Mouse (Mus musculus) hindbrain, embryonic 13.5 days (tissue): ENCODE measurements around the gene Ppp1r13l. TPM values are rescaled to one million over a fixed set of nuclear protein-coding genes. Genes with fewer than 3 reads are reported as not detected.
A peak's percentile ranks its signal among the peaks of the same experiment; 100 is the strongest.

Experiments used
- ATAC-seq: fragments of 200-750 bp; cut with Nextera tagmentation; 2 replicates; pipeline ENCODE4 v1.8.0; 2017; ENCODE audit warnings: moderate TSS enrichment; ENCODE audit not compliant: low FRiP score
- H3K27ac ChIP-seq: fragments of 300-500 bp; sonication (generic); 2 replicates; pipeline ENCODE4 v1.5.1; 2015; ENCODE audit warnings: inconsistent platforms, mild to moderate bottlenecking, moderate library complexity
- H3K27me3 ChIP-seq: fragments of 300-500 bp; sonication (generic); 2 replicates; pipeline ENCODE4 v1.6.1; 2015; ENCODE audit warnings: mild to moderate bottlenecking, inconsistent platforms
- H3K36me3 ChIP-seq: fragments of 300-500 bp; sonication (generic); 2 replicates; pipeline ENCODE4 v1.6.1; 2015; ENCODE audit warnings: mild to moderate bottlenecking, inconsistent platforms
- H3K4me1 ChIP-seq: fragments of 300-500 bp; sonication (generic); replicated peaks from 2 replicates; pipeline ENCODE4 v1.6.1; 2015; ENCODE audit warnings: inconsistent platforms
- H3K4me2 ChIP-seq: fragments of 300-500 bp; sonication (generic); 2 replicates; pipeline ENCODE4 v1.6.1; 2015; ENCODE audit warnings: inconsistent platforms, mild to moderate bottlenecking, moderate library complexity
- H3K4me3 ChIP-seq: fragments of 300-500 bp; sonication (generic); 2 replicates; pipeline ENCODE4 v1.5.1; 2015; ENCODE audit warnings: mild to moderate bottlenecking, inconsistent platforms
- H3K9ac ChIP-seq: fragments of 300-500 bp; sonication (generic); 2 replicates; pipeline ENCODE4 v1.6.1; 2015; ENCODE audit warnings: mild to moderate bottlenecking, inconsistent platforms
- H3K9me3 ChIP-seq: fragments of 300-500 bp; sonication (generic); 2 replicates; pipeline ENCODE4 v1.6.1; 2016; ENCODE audit warnings: inconsistent platforms
- WGBS: fragments of 180-500 bp; shearing (Covaris S2); methylation state at CpG from one replicate; pipeline ENCODE4 v1.1.7; 2015; 5-methylcytosine and 5-hydroxymethylcytosine counted together
- polyA plus RNA-seq: library from polyadenylated mRNA; unstranded; fragments of >200 nt; fragmentation: Nextera tagmentation; extraction: Ambion mirVana; gene quantifications from 2 replicates; pipeline ENCODE4 v1.2.1, GENCODE M21; 2015

The Ppp1r13l gene
- polyA plus RNA-seq, 1 experiment from 2014 or later: 2.2 TPM

DNA sequence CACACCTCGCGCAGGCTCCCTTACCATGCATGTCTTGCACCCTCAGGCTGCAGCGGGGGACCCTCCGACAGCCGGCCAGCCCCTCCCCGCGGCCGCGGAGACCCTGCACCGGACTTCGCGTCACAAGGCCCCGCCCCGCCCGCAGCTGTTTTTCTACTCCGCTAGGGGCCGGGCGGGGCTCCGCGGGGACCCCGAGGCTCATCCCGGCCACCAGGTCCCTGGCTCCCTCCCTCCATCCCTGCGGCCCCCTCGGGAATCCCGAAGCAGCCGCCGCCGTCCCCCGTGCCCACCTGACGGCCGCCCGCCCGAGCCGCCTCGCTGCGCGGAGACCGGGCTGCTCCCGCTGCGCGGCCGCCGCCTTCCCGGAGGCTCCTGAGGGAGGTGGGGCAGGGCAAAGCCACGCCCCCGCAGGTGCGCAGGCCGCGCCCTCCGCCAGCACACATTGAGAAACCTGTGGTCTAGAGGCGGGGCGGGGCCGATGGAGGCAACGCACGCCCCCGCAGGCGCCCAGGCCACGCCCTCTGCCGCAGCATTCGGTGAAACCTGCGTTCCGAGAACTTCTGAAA lies 44.3 kb downstream of the Ppp1r13l start, which contains the start of gene Klc3:
Klc3 (minus strand) TSS at position 374 of the 566 bp plus-strand sequence.
- Histone ChIP-seq H3K4me2 (peak within 1 kb of the TSS; percentile 92), H3K27me3 (peaks cover 82% of the 10 kb centered on the region), H3K4me1 (peaks cover 19% of the 10 kb centered on the region), H3K36me3 (no peaks in the 10 kb centered on the region), H3K27ac (no peak within 1 kb of the TSS), H3K9ac (peak within 1 kb of the TSS; percentile 72), H3K4me3 (peak within 1 kb of the TSS; percentile 52), H3K9me3 (peaks cover 5% of the 10 kb centered on the region; the same call in 1 of the 2 replicates)
- 0 out of 2 replicates have a peak, but pooled peaks have one; percentile 34 for ATAC-seq
- WGBS: under 1% methylated on average over 59 of the region's 62 CpGs

DNA sequence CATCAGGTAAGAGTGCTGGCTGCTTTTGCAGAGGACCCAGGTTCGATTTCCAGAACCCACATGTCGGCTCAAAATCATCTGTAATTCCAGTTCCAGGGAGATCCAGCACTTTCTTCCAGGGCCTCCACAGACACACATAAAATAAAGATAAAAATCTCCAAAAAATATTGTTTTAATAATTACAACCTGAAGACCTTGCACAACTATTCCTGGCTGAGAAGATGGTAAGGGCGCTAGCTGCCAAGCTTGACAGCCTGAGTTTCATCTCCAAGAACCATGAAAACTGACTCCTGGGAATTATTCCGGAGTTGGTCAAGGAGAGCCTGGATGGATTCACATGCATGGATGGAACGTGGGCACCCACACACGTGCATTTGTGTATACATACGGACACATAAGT lies 44.9 kb downstream of the Ppp1r13l start, which contains the start of gene Ckm:
Ckm (plus strand) TSS at position 301 of the 400 bp plus-strand sequence.
- no peak for ATAC-seq
- peaks cover 79% of the 10 kb centered on the region for H3K27me3 ChIP-seq
- WGBS: 55% methylated on average over 7 of the region's 7 CpGs

DNA sequence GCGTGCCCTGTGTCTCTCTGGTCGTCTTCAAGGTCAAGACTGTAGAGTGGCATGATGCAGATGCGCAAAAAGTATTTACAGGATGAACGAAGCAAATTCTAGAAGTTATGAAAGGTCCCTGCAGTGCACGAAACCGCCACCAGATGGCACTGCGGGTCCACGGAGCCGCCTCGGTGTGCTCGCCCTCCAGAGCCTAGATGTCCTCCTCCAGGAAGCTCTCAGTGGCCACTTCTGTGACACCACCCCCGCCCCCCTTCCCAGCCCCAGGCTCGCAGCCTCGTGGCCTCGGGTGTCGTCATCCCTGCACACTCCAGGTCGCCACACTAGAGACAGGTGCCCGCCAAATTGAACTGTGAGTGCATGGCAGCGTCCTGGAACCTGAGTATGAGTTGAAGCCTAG lies 45.9 kb downstream of the Ppp1r13l start:
- Histone ChIP-seq H3K27ac (no peak overlapping the region), H3K4me2 (0 out of 2 replicates have a peak overlapping the region, but pooled peaks have one; percentile 21), H3K27me3 (peaks cover 71% of the 10 kb centered on the region), H3K36me3 (no peaks in the 10 kb centered on the region), H3K4me1 (peaks cover 11% of the 10 kb centered on the region), H3K9me3 (peaks cover 5% of the 10 kb centered on the region; the same call in 1 of the 2 replicates), H3K4me3 (no peak overlapping the region), H3K9ac (no peak overlapping the region)
- WGBS: 4% methylated on average over 19 of the region's 19 CpGs
- ATAC-seq: peak; percentile 78

More for the DNA sequence above, 44.9 kb downstream of the Ppp1r13l start, which contains the start of gene Ckm:
- no peaks in the 10 kb centered on the region for H3K36me3 ChIP-seq
- peak within 1 kb of the TSS; percentile 72 for H3K9ac ChIP-seq
- H3K27ac ChIP-seq: no peak within 1 kb of the TSS
- peak within 1 kb of the TSS; percentile 92 for H3K4me2 ChIP-seq
- H3K4me1 ChIP-seq: peaks cover 16% of the 10 kb centered on the region
- H3K9me3 ChIP-seq: peaks cover 5% of the 10 kb centered on the region; the same call in 1 of the 2 replicates
- peak within 1 kb of the TSS; percentile 52 for H3K4me3 ChIP-seq

DNA sequence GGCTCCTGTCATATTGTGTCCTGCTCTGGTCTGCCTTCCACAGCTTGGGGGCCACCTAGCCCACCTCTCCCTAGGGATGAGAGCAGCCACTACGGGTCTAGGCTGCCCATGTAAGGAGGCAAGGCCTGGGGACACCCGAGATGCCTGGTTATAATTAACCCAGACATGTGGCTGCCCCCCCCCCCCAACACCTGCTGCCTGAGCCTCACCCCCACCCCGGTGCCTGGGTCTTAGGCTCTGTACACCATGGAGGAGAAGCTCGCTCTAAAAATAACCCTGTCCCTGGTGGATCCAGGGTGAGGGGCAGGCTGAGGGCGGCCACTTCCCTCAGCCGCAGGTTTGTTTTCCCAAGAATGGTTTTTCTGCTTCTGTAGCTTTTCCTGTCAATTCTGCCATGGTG lies 50.2 kb downstream of the Ppp1r13l start:
- no peak overlapping the region for H3K9ac ChIP-seq
- no peak overlapping the region for H3K4me2 ChIP-seq
- no peak overlapping the region for H3K27ac ChIP-seq
- no peak for ATAC-seq
- H3K4me3 ChIP-seq: no peak overlapping the region
- WGBS: 59% methylated on average over 6 of the region's 6 CpGs
- no peaks in the 10 kb centered on the region for H3K36me3 ChIP-seq
- no peaks in the 10 kb centered on the region for H3K4me1 ChIP-seq
- H3K27me3 ChIP-seq: peaks cover 42% of the 10 kb centered on the region
- peaks cover 7% of the 10 kb centered on the region; the same call in 1 of the 2 replicates for H3K9me3 ChIP-seq

DNA sequence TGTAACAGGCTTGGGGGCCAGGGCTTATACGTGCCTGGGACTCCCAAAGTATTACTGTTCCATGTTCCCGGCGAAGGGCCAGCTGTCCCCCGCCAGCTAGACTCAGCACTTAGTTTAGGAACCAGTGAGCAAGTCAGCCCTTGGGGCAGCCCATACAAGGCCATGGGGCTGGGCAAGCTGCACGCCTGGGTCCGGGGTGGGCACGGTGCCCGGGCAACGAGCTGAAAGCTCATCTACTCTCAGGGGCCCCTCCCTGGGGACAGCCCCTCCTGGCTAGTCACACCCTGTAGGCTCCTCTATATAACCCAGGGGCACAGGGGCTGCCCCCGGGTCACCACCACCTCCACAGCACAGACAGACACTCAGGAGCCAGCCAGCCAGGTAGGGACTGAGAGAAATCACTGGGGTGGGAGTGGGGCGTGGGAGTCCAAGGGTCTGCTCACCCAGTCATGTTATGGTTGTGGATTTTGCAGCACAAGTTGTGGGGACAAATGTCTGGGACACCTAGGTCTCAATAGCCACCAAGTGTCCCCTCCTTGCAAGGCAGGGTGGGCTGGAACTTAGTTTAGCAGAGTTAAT lies 51.3 kb downstream of the Ppp1r13l start:
- no peak for ATAC-seq
- Histone ChIP-seq H3K4me3 (no peak overlapping the region), H3K9ac (no peak overlapping the region), H3K36me3 (no peaks in the 10 kb centered on the region), H3K27ac (no peak overlapping the region), H3K4me1 (no peaks in the 10 kb centered on the region), H3K9me3 (peaks cover 7% of the 10 kb centered on the region; the same call in 1 of the 2 replicates), H3K4me2 (no peak overlapping the region), H3K27me3 (peaks cover 37% of the 10 kb centered on the region)
- 81% methylated on average over 11 of the region's 11 CpGs for WGBS

DNA sequence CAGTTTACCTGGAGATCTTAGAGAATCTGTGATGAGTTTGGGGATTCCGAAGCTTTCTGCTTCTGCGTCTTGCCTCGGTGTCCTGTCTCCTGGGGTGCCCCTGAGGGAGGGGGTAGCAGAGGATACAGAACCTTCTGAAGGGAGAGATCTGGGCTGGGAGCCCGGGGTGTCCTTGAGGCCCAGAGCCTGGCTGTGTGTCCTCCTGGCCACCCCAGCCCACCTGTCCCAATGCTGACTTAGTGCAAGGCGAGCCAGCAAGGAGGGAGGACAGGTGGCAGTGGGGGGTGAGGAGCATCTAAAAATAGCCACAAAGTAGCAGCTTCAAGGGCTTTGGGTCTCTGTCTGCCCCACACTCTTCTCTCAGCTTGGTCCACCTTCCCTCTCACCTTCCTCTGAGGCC lies 52.2 kb downstream of the Ppp1r13l start:
- H3K9me3 ChIP-seq: peaks cover 7% of the 10 kb centered on the region; the same call in 1 of the 2 replicates
- WGBS: 89% methylated on average over 5 of the region's 5 CpGs
- H3K4me3 ChIP-seq: no peak overlapping the region
- H3K4me1 ChIP-seq: no peaks in the 10 kb centered on the region
- H3K4me2 ChIP-seq: no peak overlapping the region
- H3K27ac ChIP-seq: no peak overlapping the region
- no peaks in the 10 kb centered on the region for H3K36me3 ChIP-seq
- no peak for ATAC-seq
- H3K9ac ChIP-seq: no peak overlapping the region
- peaks cover 33% of the 10 kb centered on the region for H3K27me3 ChIP-seq

DNA sequence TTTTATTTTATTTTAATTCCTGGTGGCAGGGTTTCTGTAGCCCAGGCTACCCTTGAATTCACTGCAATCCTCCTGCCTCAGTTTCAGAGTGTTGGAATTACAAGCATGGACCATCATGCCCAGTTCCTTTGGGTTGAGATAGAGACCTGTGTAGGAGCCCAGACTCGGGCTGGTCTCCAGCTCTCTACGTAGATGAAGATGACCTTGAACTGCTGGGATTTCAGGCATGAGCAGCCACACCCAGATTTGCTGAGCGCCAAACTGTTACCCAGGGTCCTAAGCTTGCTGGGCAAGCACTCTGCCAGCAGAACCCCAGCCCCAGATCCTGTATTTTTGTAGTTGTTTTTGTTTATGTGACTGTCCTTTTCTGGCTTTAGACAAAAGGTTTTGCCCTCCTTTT lies 54.0 kb downstream of the Ppp1r13l start:
- no peak for ATAC-seq
- H3K9ac ChIP-seq: no peak overlapping the region
- WGBS: 89% methylated on average over 3 of the region's 3 CpGs
- no peak overlapping the region for H3K27ac ChIP-seq
- H3K4me2 ChIP-seq: no peak overlapping the region
- no peaks in the 10 kb centered on the region for H3K36me3 ChIP-seq
- peaks cover 47% of the 10 kb centered on the region for H3K27me3 ChIP-seq
- H3K9me3 ChIP-seq: peaks cover 7% of the 10 kb centered on the region; the same call in 1 of the 2 replicates
- H3K4me1 ChIP-seq: no peaks in the 10 kb centered on the region
- no peak overlapping the region for H3K4me3 ChIP-seq

DNA sequence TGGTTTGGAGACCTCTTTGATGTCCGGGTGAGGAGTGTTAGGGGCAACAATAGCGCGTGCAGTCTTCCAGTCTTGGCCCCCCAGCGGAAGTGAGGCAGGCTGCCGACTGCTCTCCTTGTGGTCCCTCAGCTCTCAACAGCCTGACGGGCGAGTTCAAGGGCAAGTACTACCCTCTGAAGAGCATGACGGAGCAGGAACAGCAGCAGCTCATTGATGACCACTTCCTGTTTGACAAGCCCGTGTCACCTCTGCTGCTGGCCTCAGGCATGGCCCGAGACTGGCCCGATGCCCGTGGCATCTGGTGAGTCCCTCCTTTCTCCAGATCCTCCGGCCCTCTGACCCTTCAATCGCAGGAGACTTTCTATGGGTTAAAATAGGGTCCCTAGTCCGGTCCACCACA lies 57.0 kb downstream of the Ppp1r13l start:
- H3K27me3 ChIP-seq: peaks cover 64% of the 10 kb centered on the region
- no peak overlapping the region for H3K4me2 ChIP-seq
- no peaks in the 10 kb centered on the region for H3K36me3 ChIP-seq
- peaks cover 7% of the 10 kb centered on the region; the same call in 1 of the 2 replicates for H3K9me3 ChIP-seq
- H3K27ac ChIP-seq: no peak overlapping the region
- 86% methylated on average over 15 of the region's 15 CpGs for WGBS
- H3K4me1 ChIP-seq: peaks cover 8% of the 10 kb centered on the region
- no peak for ATAC-seq
- no peak overlapping the region for H3K9ac ChIP-seq
- no peak overlapping the region for H3K4me3 ChIP-seq

DNA sequence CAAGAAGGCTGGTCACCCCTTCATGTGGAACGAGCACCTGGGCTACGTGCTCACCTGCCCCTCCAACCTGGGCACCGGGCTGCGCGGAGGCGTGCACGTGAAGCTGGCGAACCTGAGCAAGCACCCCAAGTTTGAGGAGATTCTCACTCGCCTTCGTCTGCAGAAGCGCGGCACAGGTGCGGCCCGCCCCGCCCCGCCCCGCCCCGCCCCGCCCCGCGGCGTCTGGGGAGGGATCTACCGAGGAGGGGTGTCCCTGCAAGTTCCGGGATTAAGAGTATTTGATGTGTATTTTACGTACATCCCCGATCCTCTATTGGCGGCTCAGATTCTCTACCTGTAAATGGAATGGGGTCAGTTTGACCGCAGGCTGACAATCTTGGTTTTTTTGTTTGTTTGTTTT lies 60.6 kb downstream of the Ppp1r13l start:
- ATAC-seq: no peak
- Histone ChIP-seq H3K27me3 (peaks cover 67% of the 10 kb centered on the region), H3K4me1 (peaks cover 8% of the 10 kb centered on the region), H3K9ac (no peak overlapping the region), H3K4me3 (no peak overlapping the region), H3K9me3 (no peaks in the 10 kb centered on the region), H3K36me3 (peaks cover 8% of the 10 kb centered on the region), H3K27ac (no peak overlapping the region), H3K4me2 (peak overlapping the region; percentile 8; the same call in 1 of the 2 replicates)
- 9% methylated on average over 28 of the region's 28 CpGs for WGBS

DNA sequence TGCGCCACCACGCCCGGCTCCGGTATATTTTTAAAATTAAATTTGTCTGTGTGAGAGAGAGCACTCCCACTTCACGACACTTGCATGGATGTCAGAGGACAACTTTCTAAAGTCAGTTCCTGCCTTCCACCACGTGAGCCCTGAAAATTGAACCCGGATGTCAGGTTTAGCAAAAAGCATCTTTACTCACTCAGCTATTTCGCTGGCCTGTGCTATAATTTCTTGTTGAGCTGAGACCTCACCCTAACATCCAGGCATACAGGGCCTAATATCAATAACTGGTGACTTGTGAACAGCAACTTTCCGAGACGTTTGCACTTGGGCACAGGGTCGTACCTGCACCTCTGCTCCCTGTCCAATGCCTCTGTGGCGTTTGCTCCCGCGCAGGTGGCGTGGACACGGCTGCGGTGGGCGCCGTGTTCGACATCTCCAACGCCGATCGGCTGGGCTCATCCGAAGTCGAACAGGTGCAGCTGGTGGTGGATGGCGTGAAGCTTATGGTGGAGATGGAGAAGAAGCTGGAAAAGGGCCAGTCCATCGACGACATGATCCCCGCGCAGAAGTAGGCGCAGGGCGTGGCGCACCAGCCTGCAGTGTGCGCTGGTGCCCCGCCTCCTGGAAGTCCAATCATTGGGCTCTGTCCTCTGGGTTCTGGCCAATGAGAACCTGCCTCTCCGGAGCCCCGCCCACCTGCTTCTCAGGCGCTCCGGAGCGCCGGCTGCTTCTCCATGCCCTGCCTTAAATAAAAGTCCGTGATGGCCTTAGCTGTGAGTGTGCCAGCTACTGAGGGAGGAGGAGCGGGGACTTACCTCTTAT lies 61.5 kb downstream of the Ppp1r13l start:
- WGBS: 13% methylated on average over 43 of the region's 43 CpGs
- peaks cover 17% of the 10 kb centered on the region for H3K36me3 ChIP-seq
- H3K4me3 ChIP-seq: peak overlapping the region; percentile 45
- H3K4me2 ChIP-seq: peak overlapping the region; percentile 65
- no peak overlapping the region for H3K27ac ChIP-seq
- peaks cover 8% of the 10 kb centered on the region for H3K4me1 ChIP-seq
- peaks cover 65% of the 10 kb centered on the region for H3K27me3 ChIP-seq
- ATAC-seq: peak; percentile 96
- H3K9me3 ChIP-seq: no peaks in the 10 kb centered on the region
- peak overlapping the region; percentile 60 for H3K9ac ChIP-seq

DNA sequence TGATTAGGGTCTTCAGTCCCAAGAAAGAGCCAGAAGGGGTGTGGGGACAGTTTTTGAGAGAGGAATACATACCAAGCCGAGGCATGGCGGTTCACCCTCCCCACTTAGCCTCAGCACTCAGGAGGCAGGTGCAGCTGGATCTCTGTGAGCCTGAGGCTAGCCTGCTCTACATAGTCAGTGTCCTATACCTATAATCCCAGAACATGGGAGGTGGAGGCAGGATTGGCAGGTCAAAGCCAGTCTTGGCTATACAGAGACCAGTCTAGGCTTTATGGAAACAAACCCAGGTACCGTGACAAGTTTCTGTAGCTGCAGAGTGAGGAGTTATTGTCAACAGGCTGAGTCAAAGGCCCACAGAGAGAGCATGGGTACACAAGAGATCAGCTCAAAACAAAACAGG lies 63.5 kb downstream of the Ppp1r13l start:
- 90% methylated on average over 3 of the region's 3 CpGs for WGBS
- peaks cover 47% of the 10 kb centered on the region for H3K27me3 ChIP-seq
- peaks cover 37% of the 10 kb centered on the region for H3K36me3 ChIP-seq
- H3K4me3 ChIP-seq: no peak overlapping the region
- no peak overlapping the region for H3K27ac ChIP-seq
- no peaks in the 10 kb centered on the region for H3K9me3 ChIP-seq
- no peak overlapping the region for H3K9ac ChIP-seq
- peaks cover 10% of the 10 kb centered on the region for H3K4me1 ChIP-seq
- no peak overlapping the region for H3K4me2 ChIP-seq
- ATAC-seq: no peak

DNA sequence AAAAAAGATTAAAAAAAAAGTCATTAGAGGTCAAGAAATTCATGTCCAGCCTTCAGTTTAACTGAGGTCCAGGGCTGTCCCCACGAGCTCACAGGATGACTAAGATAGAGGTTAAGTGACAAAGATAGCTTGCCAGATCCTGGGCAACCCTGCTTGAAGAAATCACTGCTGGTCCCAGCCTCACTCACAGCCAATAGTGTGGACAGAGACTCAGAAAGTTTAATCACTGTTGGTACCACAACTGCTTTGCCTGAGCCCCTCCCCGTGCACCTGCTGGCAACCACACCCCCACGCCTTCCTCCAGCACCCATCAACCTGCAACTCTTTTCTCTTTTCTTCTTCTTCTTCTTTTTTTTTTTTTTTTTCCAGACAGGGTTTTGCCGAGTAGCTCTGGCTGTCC lies 64.5 kb downstream of the Ppp1r13l start:
- Histone ChIP-seq H3K27me3 (peaks cover 37% of the 10 kb centered on the region), H3K4me1 (peaks cover 12% of the 10 kb centered on the region), H3K4me2 (no peak overlapping the region), H3K36me3 (peaks cover 47% of the 10 kb centered on the region), H3K4me3 (no peak overlapping the region), H3K27ac (no peak overlapping the region), H3K9ac (no peak overlapping the region), H3K9me3 (no peaks in the 10 kb centered on the region)
- 71% methylated on average over 4 of the region's 4 CpGs for WGBS
- ATAC-seq: no peak
